Mouse (Mus musculus) liver, adult 2 months (tissue): ENCODE results near the gene Phf21a. TPM values are rescaled to one million over a fixed set of nuclear protein-coding genes. Genes with fewer than 3 reads are reported as not detected.

Experiments used
- DNase-seq: peaks from one replicate; pipeline ENCODE4 v3.0.0-alpha.2; 2011; ENCODE audit warnings: low read depth, low spot score; ENCODE audit errors: extremely low read depth
- H3K27ac ChIP-seq: fragments of 200-500 bp; replicated peaks from 2 replicates; pipeline ENCODE4 v1.5.1; 2012; ENCODE audit warnings: low read depth, mild to moderate bottlenecking, control low read depth, inconsistent platforms, low read length; ENCODE audit not compliant: insufficient read depth
- H3K27me3 ChIP-seq: fragments of 200-500 bp; 2 replicates; pipeline ENCODE4 v1.6.1; 2012; ENCODE audit warnings: mild to moderate bottlenecking, moderate library complexity, low read length, inconsistent platforms; ENCODE audit not compliant: control insufficient read depth, insufficient read depth
- H3K36me3 ChIP-seq: fragments of 200-500 bp; 2 replicates; pipeline ENCODE4 v1.6.1; 2012; ENCODE audit warnings: low read length, inconsistent platforms; ENCODE audit not compliant: control insufficient read depth, insufficient read depth
- H3K4me1 ChIP-seq: fragments of 200-500 bp; 2 replicates; pipeline ENCODE4 v1.6.1; 2011; ENCODE audit warnings: low read length; ENCODE audit not compliant: control insufficient read depth, insufficient read depth
- H3K4me3 ChIP-seq: fragments of 200-500 bp; 2 replicates; pipeline ENCODE4 v1.5.1; 2011; ENCODE audit warnings: low read depth, mild to moderate bottlenecking, control low read depth, low read length, moderate library complexity; ENCODE audit not compliant: insufficient read depth
- H3K79me2 ChIP-seq: fragments of 200-500 bp; 2 replicates; pipeline ENCODE4 v1.6.1; 2012; ENCODE audit warnings: inconsistent platforms, mild to moderate bottlenecking, low read length, moderate library complexity; ENCODE audit not compliant: control insufficient read depth, insufficient read depth
- H3K9ac ChIP-seq: fragments of 200-500 bp; 2 replicates; pipeline ENCODE4 v1.6.1; 2012; ENCODE audit warnings: low read depth, mild to moderate bottlenecking, control low read depth, inconsistent platforms, low read length
- CTCF ChIP-seq: fragments of 200-500 bp; IDR thresholded peaks from 2 replicates; pipeline ENCODE4 v1.5.1; 2011; ENCODE audit warnings: low read depth, low read length, control low read depth
- POLR2A ChIP-seq: fragments of 200-500 bp; IDR thresholded peaks from 2 replicates; pipeline ENCODE4 v1.6.1; 2011; ENCODE audit warnings: low read length, control low read depth; ENCODE audit not compliant: insufficient read depth; ENCODE audit errors: extremely low read depth
- WGBS: fragments of 180-500 bp; shearing (Covaris S2); methylation state at CpG from one replicate; pipeline ENCODE4 v1.1.7; 2018; 5-methylcytosine and 5-hydroxymethylcytosine counted together
- polyA plus RNA-seq: library from polyadenylated mRNA; depleted of rRNA; stranded (reverse); fragments of >200 nt; gene quantifications from 2 replicates; pipeline ENCODE4 v1.2.3, GENCODE M21; 2012
- total RNA-seq: library from RNA; depleted of rRNA; stranded (reverse); fragments of >200 nt; gene quantifications from 2 replicates; pipeline ENCODE4 v1.2.3, GENCODE M21; 2014

Gene Phf21a
- total and polyA plus RNA-seq, 2 experiments = 11.4 to 14.5 TPM

DNA sequence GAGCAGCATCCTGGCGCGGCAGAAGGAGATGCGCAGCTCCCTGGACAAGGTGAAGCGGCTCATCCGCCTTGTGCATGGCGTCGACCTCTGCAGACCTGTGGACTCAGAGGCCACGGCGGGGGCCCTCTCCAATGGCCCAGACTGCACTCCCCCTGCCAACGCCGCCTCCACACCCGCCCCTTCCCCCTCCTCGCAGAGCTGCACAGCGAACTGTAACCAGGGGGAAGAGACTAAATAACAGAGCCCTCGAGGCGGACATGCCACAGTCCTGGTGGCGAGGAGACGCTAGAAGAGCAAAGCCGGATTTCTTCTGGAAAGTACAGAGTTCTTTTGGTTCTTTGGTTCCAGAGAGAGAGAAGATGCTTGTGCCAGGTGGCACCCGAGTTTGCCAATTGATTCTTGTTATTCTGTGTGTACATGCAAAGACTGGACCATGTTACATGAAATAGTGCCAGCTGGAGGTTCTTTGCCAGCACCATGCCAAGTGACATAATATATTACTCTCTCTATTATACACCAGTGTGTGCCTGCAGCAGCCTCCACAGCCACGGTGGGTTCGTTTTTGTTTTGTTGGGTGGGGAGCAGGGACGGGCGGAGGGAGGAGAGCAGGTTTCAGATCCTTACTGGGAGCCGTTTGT is 267.4 kb downstream of the Phf21a start:
- Histone ChIP-seq H3K27ac (no peak overlapping the region), H3K4me3 (no peak overlapping the region), H3K36me3 (peaks cover 13% of the 10 kb centered on the region), H3K9ac (no peak overlapping the region), H3K27me3 (no peaks in the 10 kb centered on the region), H3K79me2 (no peaks in the 10 kb centered on the region), H3K4me1 (no peaks in the 10 kb centered on the region)
- 74% methylated on average over 25 of the region's 25 CpGs for WGBS
- peak; percentile 60 for DNase-seq
- TF ChIP-seq POLR2A = no peak
- no peak for TF ChIP-seq CTCF

- no peaks in the 10 kb centered on the region for H3K4me1 ChIP-seq
- no peak overlapping the region for H3K4me3 ChIP-seq
- no peaks in the 10 kb centered on the region for H3K79me2 ChIP-seq
- H3K27ac ChIP-seq = no peak overlapping the region
- H3K27me3 ChIP-seq = no peaks in the 10 kb centered on the region
- TF ChIP-seq POLR2A (no peak), CTCF (no peak)
- 45% methylated on average over 12 of the region's 12 CpGs for WGBS
- no peak for DNase-seq
- H3K36me3 ChIP-seq = peaks cover 13% of the 10 kb centered on the region
- H3K9ac ChIP-seq = no peak overlapping the region
These were observed 268.0 kb downstream of the Phf21a start for GRCm38 (mm10) chr2:92360893-92361292.

- 88% methylated on average over 8 of the region's 8 CpGs for WGBS
- DNase-seq = no peak
These were observed 268.9 kb downstream of the Phf21a start for GRCm38 (mm10) chr2:92361795-92362194.

DNA sequence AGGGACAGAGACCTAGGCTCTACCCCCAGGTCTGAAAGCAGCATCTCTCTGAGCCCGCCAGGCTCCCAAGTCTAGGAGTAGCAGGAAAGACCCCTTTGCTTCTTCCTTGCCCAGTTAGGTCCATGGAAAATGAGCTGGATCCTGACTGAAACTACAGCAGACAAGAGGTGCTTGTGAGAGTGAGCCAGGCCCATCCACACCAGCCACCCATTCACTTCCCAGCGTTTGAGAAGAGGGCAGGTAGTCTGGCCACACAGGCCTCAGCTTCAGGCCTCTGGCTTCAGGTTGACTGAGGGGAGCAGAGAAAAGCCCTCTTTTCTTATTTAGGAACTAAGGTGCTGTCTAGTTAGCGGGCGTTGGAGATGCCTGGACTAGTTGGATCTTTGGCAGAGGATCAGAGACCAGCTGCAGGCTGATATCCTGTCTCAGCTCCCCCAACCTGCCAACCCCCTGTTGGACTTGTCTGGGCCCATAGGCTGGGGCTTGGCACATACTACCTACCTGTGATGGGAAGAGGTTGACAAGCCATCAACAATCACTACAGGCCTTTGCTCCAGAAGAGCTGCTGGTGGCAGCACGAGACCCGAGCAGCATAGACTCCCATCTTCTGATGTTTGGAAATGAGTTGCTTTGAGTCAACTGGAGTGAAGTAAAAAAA is 269.8 kb downstream of the Phf21a start:
- no peak overlapping the region for H3K4me3 ChIP-seq
- H3K36me3 ChIP-seq = peaks cover 2% of the 10 kb centered on the region
- no peaks in the 10 kb centered on the region for H3K27me3 ChIP-seq
- no peak for DNase-seq
- no peak for TF ChIP-seq POLR2A
- no peak for TF ChIP-seq CTCF
- H3K79me2 ChIP-seq = no peaks in the 10 kb centered on the region
- whole genome bisulfite sequencing = 99% methylated on average over 6 of the region's 6 CpGs
- H3K9ac ChIP-seq = no peak overlapping the region
- H3K4me1 ChIP-seq = no peaks in the 10 kb centered on the region
- H3K27ac ChIP-seq = no peak overlapping the region

More at GRCm38 (mm10) chr2:92361795-92362194, 268.9 kb downstream of the Phf21a start:
- H3K27me3 ChIP-seq = no peaks in the 10 kb centered on the region
- TF ChIP-seq POLR2A (no peak), CTCF (no peak)
- no peak overlapping the region for H3K27ac ChIP-seq
- no peaks in the 10 kb centered on the region for H3K4me1 ChIP-seq
- H3K36me3 ChIP-seq = peaks cover 10% of the 10 kb centered on the region
- H3K4me3 ChIP-seq = no peak overlapping the region
- no peaks in the 10 kb centered on the region for H3K79me2 ChIP-seq
- H3K9ac ChIP-seq = no peak overlapping the region

DNA sequence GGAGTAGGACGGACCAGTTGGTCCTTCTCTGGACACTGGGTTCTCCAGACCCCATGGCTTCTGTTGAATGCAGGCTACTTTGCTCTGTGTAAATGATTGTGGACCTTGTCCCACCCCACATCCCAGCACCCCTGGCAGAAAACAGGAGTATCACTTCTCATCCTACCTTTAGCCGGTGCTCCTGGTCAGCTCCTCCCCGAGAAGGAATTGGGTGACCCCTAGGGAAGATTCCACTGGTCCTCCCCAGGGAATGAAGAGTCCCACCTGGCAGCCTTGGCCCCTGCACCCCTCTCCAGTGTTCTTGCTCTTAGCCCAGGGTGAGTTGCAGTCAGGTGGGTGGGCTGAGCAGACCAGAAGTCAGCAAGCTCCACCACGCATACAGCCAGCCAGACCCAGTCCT is 271.2 kb downstream of the Phf21a start:
- Histone ChIP-seq H3K9ac (no peak overlapping the region), H3K36me3 (0 out of 2 replicates have a peak, but pooled peaks cover 2% of the 10 kb centered on the region), H3K27me3 (no peaks in the 10 kb centered on the region), H3K79me2 (no peaks in the 10 kb centered on the region), H3K27ac (no peak overlapping the region), H3K4me1 (no peaks in the 10 kb centered on the region), H3K4me3 (no peak overlapping the region)
- no peak for DNase-seq
- TF ChIP-seq POLR2A = no peak
- TF ChIP-seq CTCF = no peak
- 93% methylated on average over 4 of the region's 4 CpGs for WGBS

- Histone ChIP-seq H3K79me2 (no peaks in the 10 kb centered on the region), H3K9ac (no peak overlapping the region), H3K27me3 (no peaks in the 10 kb centered on the region), H3K27ac (no peak overlapping the region), H3K36me3 (no peaks in the 10 kb centered on the region), H3K4me1 (no peaks in the 10 kb centered on the region), H3K4me3 (no peak overlapping the region)
- no peak for DNase-seq
- 90% methylated on average over 10 of the region's 10 CpGs for WGBS
- no peak for TF ChIP-seq CTCF
- no peak for TF ChIP-seq POLR2A
These were observed 272.7 kb downstream of the Phf21a start for GRCm38 (mm10) chr2:92365568-92365967.
